Mouse (Mus musculus): ENCODE results near the gene Sox4. TPM values are rescaled to one million over a fixed set of nuclear protein-coding genes. Genes with fewer than 3 reads are reported as not detected.

Sox4 gene
- polyA plus RNA-seq (2012; rRNA removed) = 8.5 and 15.4 TPM in 2 replicates

GRCm38 (mm10) chr13:28953581-28953991 is at the start of gene Sox4:
TSS of gene Sox4 (minus strand) at chr13:28953713.

Measured in stomach, adult 2 months (tissue).